In the genomic region with DNA sequence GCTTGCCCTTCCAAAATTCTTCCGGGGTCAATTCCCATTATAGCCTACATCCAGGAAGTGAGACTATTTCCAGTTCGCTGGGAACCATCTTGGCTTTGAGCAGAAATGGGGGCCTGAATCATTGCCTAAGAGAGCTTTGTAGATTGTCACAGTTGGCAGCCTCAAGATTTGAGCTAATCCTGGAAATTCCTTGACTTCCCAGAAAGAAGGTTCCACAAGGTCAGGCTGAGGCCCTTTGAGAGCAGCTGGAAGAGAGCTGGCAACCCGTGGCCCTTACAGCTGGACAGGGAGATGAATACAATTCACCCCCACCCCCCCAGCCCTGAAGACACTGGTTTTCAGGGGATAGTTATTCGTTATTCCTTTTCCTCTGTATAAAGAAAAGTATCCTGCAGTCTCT, we compare ENCODE assay signal across 15 mouse cellular contexts.
DNase-seq lines count a peak whose midpoint lies in the region; ATAC-seq lines count a peak whose summit lies in the region.
"Had no signal": no experiment of that assay in that cellular context is flagged by ENCODE, and none has a peak within 500 bp of the region (broad histone marks: within the 10 kb centered on the region; RNA-seq: fewer than 3 reads in every experiment).

No protein-coding gene starts in this region.

- H3K27ac ChIP-seq in lung, embryonic 16.5 days (ENCODE audit: low read length) = peak overlapping the region; percentile 27; the same call in 1 of the 2 replicates
- H3K27ac ChIP-seq in stomach, embryonic 15.5 days = peak overlapping the region; percentile 42; the same call in 1 of the 2 replicates
- H3K27ac ChIP-seq: left cerebral cortex, adult 2 months; liver, embryonic 13.5 days; midbrain, embryonic 15.5 days had no signal

- H3K9me3 ChIP-seq in lung, embryonic 16.5 days (ENCODE audit: control insufficient read depth, low read length) = no peaks in the 10 kb centered on the region
- H3K9me3 ChIP-seq in stomach, embryonic 15.5 days = no peaks in the 10 kb centered on the region
- H3K9me3 ChIP-seq: liver, embryonic 13.5 days; midbrain, embryonic 15.5 days had no signal

- H3K9ac ChIP-seq in lung, embryonic 16.5 days (ENCODE audit: low read length) = no peak overlapping the region
- H3K9ac ChIP-seq in stomach, embryonic 15.5 days = no peak overlapping the region
- H3K9ac ChIP-seq: liver, embryonic 13.5 days; midbrain, embryonic 15.5 days had no signal

- H3K27me3 ChIP-seq in lung, embryonic 16.5 days (ENCODE audit: control insufficient read depth, insufficient read depth, low read depth, low read length) = no peaks in the 10 kb centered on the region
- H3K27me3 ChIP-seq in stomach, embryonic 15.5 days (replicated peaks) = no peaks in the 10 kb centered on the region
- H3K27me3 ChIP-seq: liver, embryonic 13.5 days; midbrain, embryonic 15.5 days; Patski had no signal

- H3K4me3 ChIP-seq in lung, embryonic 16.5 days (ENCODE audit: low read length) = no peak overlapping the region
- H3K4me3 ChIP-seq in stomach, embryonic 15.5 days (replicated peaks) = no peak overlapping the region
- H3K4me3 ChIP-seq: left cerebral cortex, adult 2 months; liver, embryonic 13.5 days; midbrain, embryonic 15.5 days had no signal

- WGBS in lung, embryonic 16.5 days = 41% methylated on average over 4 of the region's 4 CpGs
- WGBS in stomach, embryonic 15.5 days = 49% methylated on average over 4 of the region's 4 CpGs

- H3K4me1 ChIP-seq in lung, embryonic 16.5 days (replicated peaks; ENCODE audit: control insufficient read depth, insufficient read depth, low read length) = peaks cover 58% of the 10 kb centered on the region
- peaks cover 39% of the 10 kb centered on the region for H3K4me1 ChIP-seq in stomach, embryonic 15.5 days

- no peak overlapping the region for H3K4me2 ChIP-seq in lung, embryonic 16.5 days (ENCODE audit: low read depth, low read length)
- H3K4me2 ChIP-seq in stomach, embryonic 15.5 days = no peak overlapping the region
- H3K4me2 ChIP-seq: liver, embryonic 13.5 days; midbrain, embryonic 15.5 days had no signal

- ATAC-seq in lung, embryonic 16.5 days (ENCODE audit: low read depth) = no peak
- no peak for ATAC-seq in stomach, embryonic 15.5 days (ENCODE audit: insufficient read depth, low FRiP score, low read depth)
- ATAC-seq: CD4-positive, CD25-positive, alpha-beta regulatory T cell, adult 4 months; midbrain, embryonic 15.5 days; Patski had no signal

- intact Hi-C loops in heart, postnatal 14 days (cut with DNase I) = loop anchor here (10.0 kb wide), 1 partner anchor 394 kb away; no protein-coding TSS in a partner anchor

- H3K36me3 ChIP-seq in lung, embryonic 16.5 days (ENCODE audit: control insufficient read depth, insufficient read depth, low read length) = no peaks in the 10 kb centered on the region
- no peaks in the 10 kb centered on the region for H3K36me3 ChIP-seq in stomach, embryonic 15.5 days
- H3K36me3 ChIP-seq: liver, embryonic 13.5 days; midbrain, embryonic 15.5 days had no signal

- peak; percentile 61 to 73 for DNase-seq in heart, adult 18-20 months
- no peak for DNase-seq in heart, adult 8-10 months (ENCODE audit: low spot score)
- no peak for DNase-seq in lung, adult 18-20 months
- peak; percentile 38 to 66 for DNase-seq in heart, postnatal 14 days
- DNase-seq in urinary bladder, postnatal 25 days (ENCODE audit: low spot score) = no peak
- DNase-seq: adrenal gland, postnatal 36 days; cerebellum, adult 9-11 months; kidney, postnatal 25 days; liver, embryonic 13.5 days had no signal

Comparison
In these comparisons a context has a peak if more than half of its experiments do, and no peak if none do; other contexts are left out.
1. DNase-seq: peak in heart, adult 18-20 months (2 of 2) and heart, postnatal 14 days (2 of 2); none in heart, adult 8-10 months (single experiment), lung, adult 18-20 months (0 of 2) and urinary bladder, postnatal 25 days (single experiment).